Mouse (Mus musculus) thymus, postnatal 25 days (tissue): ENCODE data around the gene Spata16.

ENCODE experiments used
- DNase-seq: peaks from one replicate; pipeline ENCODE4 v3.0.0; 2022

The Spata16 gene

DNA sequence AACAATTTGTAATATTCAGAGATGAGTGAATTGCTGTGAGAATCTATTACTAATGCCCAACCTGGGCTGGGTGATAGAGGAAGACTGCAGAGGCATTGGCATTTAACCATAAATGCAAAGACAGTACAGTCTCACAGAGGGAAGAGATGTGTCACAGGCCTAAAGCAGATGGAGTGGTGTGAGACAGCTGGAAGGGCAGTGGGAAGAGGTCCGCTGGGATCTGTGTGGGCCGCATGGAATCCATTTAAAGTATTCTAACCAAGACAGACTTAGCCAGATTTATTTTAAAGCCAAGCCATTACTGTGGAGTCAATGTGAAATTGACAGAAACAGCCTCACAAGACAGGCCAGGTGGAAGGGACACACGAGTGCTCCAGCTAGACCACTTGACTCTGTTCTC, 343.0 kb downstream of the Spata16 start:
- no peak for DNase-seq

GRCm38 (mm10) chr3:26981979-26982623, 344.7 kb downstream of the Spata16 start:
- DNase-seq = no peak

DNA sequence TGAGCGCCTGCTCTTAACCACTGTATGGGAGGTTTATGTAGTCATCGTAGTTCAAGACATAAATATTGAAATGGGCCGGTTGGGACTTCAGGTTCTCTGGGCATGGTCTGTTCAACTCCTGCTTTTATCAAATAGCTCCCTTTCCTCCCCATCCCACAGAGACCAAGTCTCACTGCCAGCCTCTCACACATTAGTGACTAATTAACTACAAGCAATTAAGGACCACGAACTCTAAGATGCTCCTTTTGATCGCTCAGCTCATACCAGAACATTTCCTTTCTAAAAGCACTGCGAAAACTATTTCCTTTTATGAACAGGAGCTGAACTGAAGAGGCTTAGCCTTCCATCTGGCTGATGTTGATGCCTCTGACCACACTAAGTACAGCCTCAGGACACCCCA, 346.3 kb downstream of the Spata16 start:
- no peak for DNase-seq

DNA sequence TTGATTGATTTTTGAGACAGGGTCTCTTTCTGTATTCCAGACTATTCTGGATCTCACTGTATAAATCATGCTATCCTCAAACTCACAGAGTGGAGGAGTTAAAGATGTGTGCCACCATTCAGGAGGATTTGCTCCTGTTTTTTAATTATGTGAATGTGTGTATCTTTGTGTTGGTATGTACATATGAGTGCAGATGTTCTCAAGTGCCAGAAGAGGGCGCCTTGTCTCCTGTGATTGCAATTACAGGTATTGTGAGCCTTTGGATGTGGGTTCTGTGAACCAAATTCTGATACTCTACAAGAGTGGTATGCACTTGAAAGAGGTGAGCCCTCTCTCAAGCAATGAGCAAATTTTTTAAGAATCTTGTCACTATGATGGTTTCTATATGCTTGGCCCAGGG, 369.4 kb downstream of the Spata16 start:
- no peak for DNase-seq

GRCm38 (mm10) chr3:27027957-27028356, 390.5 kb downstream of the Spata16 start:
- no peak for DNase-seq

DNA sequence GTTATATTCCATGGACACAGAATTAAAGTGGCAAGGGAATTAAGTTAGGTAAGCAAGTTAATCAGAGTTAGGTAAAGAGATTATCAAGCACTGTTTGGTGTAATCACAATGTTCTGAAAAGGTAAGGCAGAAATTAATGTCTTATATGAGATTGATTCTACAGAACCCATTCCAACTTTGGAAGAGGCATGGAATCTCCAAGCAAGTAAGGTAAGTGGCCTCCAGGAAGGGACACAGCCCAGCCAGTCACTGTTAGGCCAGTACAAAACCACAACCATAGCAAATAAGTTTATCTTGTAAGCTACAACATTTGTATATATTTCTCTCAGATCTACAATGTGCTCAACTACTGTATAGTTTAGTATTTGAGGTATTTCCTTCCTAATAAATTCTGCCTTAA, 391.1 kb downstream of the Spata16 start:
- no peak for DNase-seq

DNA sequence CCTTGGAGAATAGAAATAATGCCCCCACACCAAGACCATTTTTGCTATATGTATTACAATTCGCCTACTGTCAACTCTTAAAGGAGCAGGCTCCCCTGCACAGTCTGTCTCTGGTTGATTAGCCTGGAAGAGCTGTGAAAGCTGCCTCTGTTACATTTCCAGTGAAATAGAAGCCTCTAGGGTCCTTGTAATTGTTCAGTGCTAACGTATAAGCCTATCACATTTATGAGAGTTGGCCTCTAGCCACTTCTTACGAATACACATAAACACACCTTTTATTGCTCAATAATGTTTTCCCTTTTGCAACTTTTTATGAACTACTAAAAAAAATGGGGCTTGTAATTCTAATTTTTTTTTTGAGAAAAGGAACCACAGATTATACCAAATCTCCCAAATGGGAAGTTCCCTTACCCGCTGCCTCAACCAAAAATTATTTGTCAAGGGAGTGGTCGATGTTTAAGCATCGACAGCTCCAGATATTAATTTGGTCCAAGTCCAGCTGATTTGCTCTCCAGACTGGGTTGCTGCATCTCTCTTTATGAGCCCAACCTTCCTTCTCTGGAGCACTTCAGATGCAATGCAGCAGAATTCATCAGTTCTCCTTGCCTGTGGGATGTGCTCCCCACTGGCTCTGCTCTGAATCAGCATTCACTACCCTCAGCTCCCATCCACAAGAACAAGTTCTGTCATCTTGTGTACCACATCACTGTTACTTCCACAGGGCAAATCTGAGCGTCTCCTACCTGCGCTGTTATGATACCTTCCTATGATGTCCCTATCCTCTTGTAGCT, 392.8 kb downstream of the Spata16 start:
- no peak for DNase-seq
